Comparison of ENCODE assay signal across 8 mouse cellular contexts in genomic region chr17:3102336-3103165, GRCm38 (mm10). TPM values are rescaled to one million over a fixed set of nuclear protein-coding genes. Genes with fewer than 3 reads are reported as not detected.
DNase-seq lines count a peak whose midpoint lies in the region.

No protein-coding gene starts in this region.

- peak; percentile 86 for DNase-seq in CD4-positive, CD25-positive, alpha-beta regulatory T cell, adult 2 months (ENCODE audit: low read depth, low spot score)
- peak; percentile 88 for DNase-seq in adrenal gland, adult 2 months
- DNase-seq in fibroblast of lung, adult 2 months (ENCODE audit: low read depth) = peak; percentile 82
- DNase-seq in heart, postnatal 10 days = peak; percentile 77 to 78
- DNase-seq in kidney, postnatal 25 days = peak; percentile 92 to 95
- DNase-seq in lung, postnatal 4 days = peak; percentile 79 to 81
- peak; percentile 81 for DNase-seq in retina, postnatal 1 day
- DNase-seq in frontal cortex, postnatal 10 days (ENCODE audit: low spot score in 2 of 2) = no peak

- intact Hi-C loops in heart, postnatal 10 days (cut with DNase I) = loop anchor here (5.0 kb wide), 1 partner anchor 120 kb away; no protein-coding TSS in a partner anchor

RNA-seq across cellular contexts. Expression of gene Scaf8, which starts 12.2 kb away (rescaled TPM):
- 10 to 100 TPM; 37.0 to 46.6 TPM for total RNA-seq in adrenal gland, adult 2 months (2021)
- 23.6 and 30.4 TPM in 2 replicates for polyA plus RNA-seq in adrenal gland, adult 2 months (2012; rRNA removed)
- 10 to 100 TPM; 45.2 to 45.8 TPM for total RNA-seq in heart, postnatal 10 days (2021)

Comparison
In these comparisons a context has a peak if more than half of its experiments do, and no peak if none do; other contexts are left out.
1. DNase-seq: peak in CD4-positive, CD25-positive, alpha-beta regulatory T cell, adult 2 months (single experiment), adrenal gland, adult 2 months (single experiment), fibroblast of lung, adult 2 months (single experiment), heart, postnatal 10 days (2 of 2), kidney, postnatal 25 days (2 of 2), lung, postnatal 4 days (2 of 2) and retina, postnatal 1 day (single experiment); none in frontal cortex, postnatal 10 days (0 of 2).